Mouse (Mus musculus): ENCODE measurements at regions not wholly inside any gene's neighbourhood (a gene's known extent, or its start where the extent isn't known, plus 50 kb on each side); places are given as distances from the start of the nearest gene placed in this dataset.

GRCm38 (mm10) chrX:26414967-26415366, 105.1 kb upstream of the Gm2030 start:
- peak in 1 of 2 experiments; percentile 60 for DNase-seq (ENCODE audit: low spot score in 2 of 2)

All from urinary bladder, postnatal 4 days (tissue).